17 mouse cellular contexts compared by ENCODE assay signal in genomic region chr5:75338439-75338838, GRCm38 (mm10).
DNase-seq lines count a peak whose midpoint lies in the region; TF ChIP-seq lines count a peak whose summit lies in the region.
"Had no signal": no experiment of that assay in that cellular context is flagged by ENCODE, and none has a peak within 500 bp of the region (broad histone marks: within the 10 kb centered on the region; RNA-seq: fewer than 3 reads in every experiment).

No protein-coding gene starts in this region.

- no peaks in the 10 kb centered on the region for H3K79me2 ChIP-seq in heart, adult 2 months (replicated peaks; ENCODE audit: control insufficient read depth, insufficient read depth, low read length)

- WGBS in heart, adult 2 months, result 88% methylated on average over 11 of the region's 11 CpGs

- intact Hi-C loops in left cerebral cortex, postnatal 4 days (cut with DNase I), result no loop called here
- intact Hi-C loops in left cerebral cortex, postnatal 25 days (cut with DNase I), result no loop called here
- intact Hi-C loops in heart, postnatal 14 days (cut with DNase I), result no loop called here
- intact Hi-C loops in heart, adult 2 months (cut with DNase I), result no loop called here

- H3K27me3 ChIP-seq in heart, adult 2 months (ENCODE audit: control insufficient read depth, insufficient read depth, low read length), result no peaks in the 10 kb centered on the region
- H3K27me3 ChIP-seq: heart, embryonic 12.5 days; hindbrain, embryonic 13.5 days; limb, embryonic 13.5 days had no signal

- no peak overlapping the region for H3K4me3 ChIP-seq in heart, adult 2 months
- H3K4me3 ChIP-seq: erythroblast, embryonic 14.5 days; heart, embryonic 12.5 days; hindbrain, embryonic 13.5 days; limb, embryonic 13.5 days had no signal

- no peak overlapping the region for H3K9ac ChIP-seq in heart, adult 2 months (ENCODE audit: low read depth, low read length)
- H3K9ac ChIP-seq: heart, embryonic 12.5 days; hindbrain, embryonic 13.5 days; limb, embryonic 13.5 days had no signal

- TF ChIP-seq EP300 in heart, adult 2 months (IDR thresholded peaks at IDR 0.05; ENCODE audit: insufficient read depth, low read depth, low read length), result no peak

- no peak for TF ChIP-seq POLR2A in heart, adult 2 months (IDR thresholded peaks at IDR 0.05; ENCODE audit: insufficient read depth, low read depth, low read length)

- DNase-seq in left cerebral cortex, adult 11 months (ENCODE audit: low spot score), result peak; percentile 31
- no peak for DNase-seq in left cerebral cortex, postnatal 4 days
- peak; percentile 11 to 77 for DNase-seq in layer of hippocampus, adult 18-20 months (ENCODE audit: low spot score in 2 of 2)
- peak; percentile 48 to 89 for DNase-seq in left cerebral cortex, postnatal 25 days (ENCODE audit: low spot score in 2 of 2)
- peak; percentile 47 for DNase-seq in testis, postnatal 10 days (ENCODE audit: low spot score)
- DNase-seq in heart, postnatal 14 days, result no peak
- no peak for DNase-seq in spleen, postnatal 14 days (ENCODE audit: low spot score in 2 of 2)
- DNase-seq in heart, adult 2 months, result no peak
- DNase-seq: cerebellum, adult 11 months; kidney, postnatal 25 days; midbrain, embryonic 14.5 days; thymus, adult 18-20 months had no signal

- H3K4me1 ChIP-seq in heart, adult 2 months (ENCODE audit: control insufficient read depth, insufficient read depth, low read length), result no peaks in the 10 kb centered on the region
- H3K4me1 ChIP-seq: heart, embryonic 12.5 days; limb, embryonic 13.5 days had no signal

- no peaks in the 10 kb centered on the region for H3K36me3 ChIP-seq in heart, adult 2 months (ENCODE audit: control insufficient read depth, insufficient read depth, low read length)
- H3K36me3 ChIP-seq: heart, embryonic 12.5 days; hindbrain, embryonic 13.5 days; limb, embryonic 13.5 days had no signal

- TF ChIP-seq CTCF in heart, adult 2 months (IDR thresholded peaks at IDR 0.05), result no peak

- no peak overlapping the region for H3K27ac ChIP-seq in heart, adult 2 months
- H3K27ac ChIP-seq: hindbrain, embryonic 13.5 days; limb, embryonic 13.5 days; macrophage had no signal

Comparison
In these comparisons a context has a peak if more than half of its experiments do, and no peak if none do; other contexts are left out.
1. DNase-seq: peak in left cerebral cortex, adult 11 months (single experiment), layer of hippocampus, adult 18-20 months (2 of 2), left cerebral cortex, postnatal 25 days (2 of 2) and testis, postnatal 10 days (single experiment); none in left cerebral cortex, postnatal 4 days (single experiment), heart, postnatal 14 days (0 of 2), spleen, postnatal 14 days (0 of 2) and heart, adult 2 months (0 of 2).